Mouse (Mus musculus) cortical plate, adult 2 months (tissue): Measurements from ENCODE around the gene Tatdn2.

Experiments
- CTCF ChIP-seq: fragments of 200-500 bp; IDR thresholded peaks from 2 replicates; pipeline ENCODE4 v1.5.1; 2011; ENCODE audit warnings: mild to moderate bottlenecking, control low read depth, low read length; ENCODE audit not compliant: insufficient read depth; ENCODE audit errors: extremely low read depth
- POLR2A ChIP-seq: fragments of 200-500 bp; IDR thresholded peaks from 2 replicates; pipeline ENCODE4 v1.6.1; 2011; ENCODE audit warnings: mild to moderate bottlenecking, low read length, control low read depth; ENCODE audit not compliant: insufficient read depth; ENCODE audit errors: extremely low read depth

GRCm38 (mm10) chr6:113721061-113721460 lies 24.2 kb downstream of the Tatdn2 start:
- TF ChIP-seq CTCF (no peak), POLR2A (no peak)
